Mouse (Mus musculus) heart, adult 8-10 months (tissue): Measurements from ENCODE around the gene Nup210. TPM values are rescaled to one million over a fixed set of nuclear protein-coding genes. Genes with fewer than 3 reads are reported as not detected.
"Not testable (repeated sequence)": the region's sequence is repeated elsewhere in the genome, so short reads cannot be mapped to it uniquely, and the experiment has no call there.

Experiments used
- DNase-seq: peaks from one replicate; pipeline ENCODE4 v3.0.0; 2022; ENCODE audit warnings: low spot score
- total RNA-seq, 4 experiments: library from RNA; stranded (reverse); gene quantifications; 2 replicates each; pipeline ENCODE4 v1.2.4; 2022

Gene Nup210
- total RNA-seq, 4 experiments from 2014 or later, result 2.9 to 5.5 (median 3.2) TPM

DNA sequence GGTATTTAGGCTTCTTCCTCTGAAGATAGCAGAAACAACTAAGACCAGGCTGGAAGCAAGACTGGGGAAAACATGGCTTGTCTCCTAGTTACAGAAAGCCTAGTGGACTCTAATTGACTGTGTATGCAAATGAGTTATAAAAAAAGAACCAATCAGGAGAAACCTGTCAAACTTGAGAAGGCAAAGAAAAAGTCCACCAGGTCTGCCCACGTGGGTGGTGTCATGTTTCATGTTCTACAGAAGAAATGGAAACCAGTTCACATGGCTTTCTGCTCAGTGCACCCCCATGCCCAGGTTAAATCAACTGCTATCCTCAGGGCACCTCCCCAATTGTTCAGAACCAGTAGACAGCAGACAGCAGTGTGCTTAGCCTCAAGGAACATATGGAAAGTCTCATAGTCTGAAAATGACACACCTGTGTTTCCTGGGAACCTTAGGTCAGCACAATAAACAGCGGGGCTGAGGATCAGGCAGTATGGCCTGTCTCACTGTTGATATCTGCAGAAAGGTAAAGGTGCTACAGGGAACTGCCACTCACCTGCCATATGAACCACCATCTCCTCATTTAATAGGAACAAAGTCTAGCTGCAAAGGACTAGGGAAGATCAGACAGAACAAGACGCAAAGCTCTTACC lies 11.7 kb downstream of the Nup210 start:
- DNase-seq, result no peak

GRCm38 (mm10) chr6:91103421-91103820 lies 13.2 kb downstream of the Nup210 start:
- DNase-seq, result not testable (repeated sequence)

DNA sequence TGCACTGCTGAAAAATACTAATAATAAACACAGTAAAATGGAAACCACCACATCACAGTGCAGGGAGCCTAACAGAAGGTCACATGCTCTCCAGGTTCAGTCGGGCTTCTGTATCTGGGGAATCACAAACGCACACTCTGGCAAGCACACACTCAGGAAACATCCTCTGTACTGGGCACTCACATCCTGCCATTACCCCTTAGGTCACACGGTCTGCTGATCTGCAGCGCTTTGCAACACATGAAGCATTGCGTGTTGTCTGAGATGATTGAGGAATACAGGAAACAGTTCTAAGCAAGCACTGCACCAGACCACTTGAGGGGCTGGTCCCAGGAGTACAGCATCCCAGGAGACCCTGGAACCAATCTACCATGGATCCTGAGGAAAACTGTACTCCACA lies 16.0 kb downstream of the Nup210 start:
- DNase-seq, result no peak

DNA sequence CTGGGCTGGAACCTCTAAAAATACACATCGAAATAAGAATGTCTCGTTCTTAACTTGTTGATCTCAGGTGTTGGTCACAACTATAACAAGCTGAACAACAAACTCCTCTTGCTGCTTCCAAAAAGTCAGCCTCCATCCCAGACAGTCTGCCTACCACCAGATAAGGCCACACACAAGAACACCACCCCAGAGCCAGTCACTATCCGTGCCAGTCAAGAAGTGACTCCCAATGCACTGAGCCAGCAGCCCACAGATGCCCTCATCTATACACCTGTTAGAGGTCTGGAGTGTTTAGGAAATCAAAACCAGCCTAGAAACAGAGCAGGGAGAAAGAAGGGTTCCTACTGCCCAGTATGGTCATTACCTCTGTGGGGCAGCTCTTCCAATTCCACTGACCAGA lies 18.8 kb downstream of the Nup210 start:
- DNase-seq, result no peak

GRCm38 (mm10) chr6:91095072-91095601 lies 21.5 kb downstream of the Nup210 start:
- DNase-seq, result no peak

GRCm38 (mm10) chr6:91092216-91092899 lies 24.3 kb downstream of the Nup210 start:
- DNase-seq, result no peak

DNA sequence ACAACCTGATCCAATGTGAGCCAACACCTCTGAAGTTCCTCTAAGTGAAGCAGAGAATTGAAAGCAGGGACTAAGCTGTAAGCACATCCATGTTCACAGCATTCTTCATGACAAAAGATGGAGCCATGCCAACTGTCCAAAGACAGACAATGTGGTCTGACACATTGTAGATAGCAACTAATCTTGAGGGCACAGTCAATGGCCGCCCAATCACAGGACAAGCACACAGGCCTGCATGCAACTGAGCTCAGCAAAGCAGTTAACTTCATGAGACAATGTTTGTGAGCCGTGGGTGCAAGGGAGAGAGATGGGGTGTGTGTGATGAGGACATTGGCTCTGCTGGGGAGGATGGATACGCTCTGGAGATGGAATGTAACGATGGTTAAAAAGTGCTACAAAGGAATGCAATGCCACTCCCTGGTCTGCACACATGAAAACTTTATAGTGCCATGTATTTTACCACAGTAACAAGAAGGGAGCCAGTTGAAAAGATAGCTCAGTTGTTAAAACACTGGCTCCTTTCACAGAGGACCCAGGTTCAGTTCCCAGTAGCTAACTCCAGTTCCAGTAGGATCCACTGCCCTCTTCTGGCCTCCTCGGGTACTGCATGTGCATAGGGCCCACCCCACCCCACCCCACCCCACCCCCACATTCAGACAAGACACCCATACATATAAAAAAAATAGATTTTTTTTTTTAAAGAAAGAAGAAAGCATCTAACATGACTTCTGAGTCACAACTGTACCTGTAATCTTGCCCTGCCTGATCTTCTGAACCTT lies 31.3 kb downstream of the Nup210 start:
- DNase-seq, result no peak

DNA sequence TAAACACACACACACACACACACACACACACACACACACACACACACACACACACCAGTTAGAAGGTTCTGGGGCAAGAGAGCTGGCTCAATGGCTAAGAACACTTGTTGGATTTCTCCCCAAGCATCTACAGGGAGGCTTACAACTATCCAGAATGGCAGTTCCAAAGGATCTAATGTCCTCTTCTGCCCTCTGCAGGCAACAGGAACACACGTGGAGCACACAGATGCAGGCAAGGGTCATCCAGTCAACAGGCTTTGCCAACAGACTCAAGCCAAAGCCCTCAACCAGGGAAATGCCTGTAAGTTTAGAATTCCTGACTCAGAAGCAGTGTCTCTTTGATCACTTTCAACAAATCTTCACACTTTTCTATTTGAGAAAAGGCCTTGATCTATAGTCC lies 36.6 kb downstream of the Nup210 start:
- no peak for DNase-seq

- peak; percentile 62 for DNase-seq
Measured at GRCm38 (mm10) chr6:91076249-91076648, 40.4 kb downstream of the Nup210 start.

- DNase-seq, result no peak
Measured at GRCm38 (mm10) chr6:91068511-91068910, 48.1 kb downstream of the Nup210 start.

DNA sequence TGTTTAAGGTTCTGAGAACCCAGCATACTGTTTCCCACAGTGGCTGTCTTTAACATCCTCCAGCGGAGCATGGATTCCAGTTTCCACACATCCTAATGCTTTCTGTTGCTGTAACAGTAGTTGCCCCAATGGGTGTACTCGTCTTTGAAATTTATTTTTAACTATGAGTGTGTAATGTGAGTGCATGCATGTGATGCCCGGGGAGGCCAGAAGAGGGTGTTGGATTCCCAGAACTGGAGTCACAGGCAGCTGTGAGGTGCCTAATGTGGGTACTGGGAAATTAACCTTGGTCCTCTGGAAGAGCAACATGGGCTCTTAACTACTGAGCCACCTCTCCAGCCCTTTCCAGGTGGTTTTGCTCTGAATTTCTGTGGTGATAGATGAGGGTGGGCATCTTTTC lies 49.6 kb downstream of the Nup210 start:
- no peak for DNase-seq

DNA sequence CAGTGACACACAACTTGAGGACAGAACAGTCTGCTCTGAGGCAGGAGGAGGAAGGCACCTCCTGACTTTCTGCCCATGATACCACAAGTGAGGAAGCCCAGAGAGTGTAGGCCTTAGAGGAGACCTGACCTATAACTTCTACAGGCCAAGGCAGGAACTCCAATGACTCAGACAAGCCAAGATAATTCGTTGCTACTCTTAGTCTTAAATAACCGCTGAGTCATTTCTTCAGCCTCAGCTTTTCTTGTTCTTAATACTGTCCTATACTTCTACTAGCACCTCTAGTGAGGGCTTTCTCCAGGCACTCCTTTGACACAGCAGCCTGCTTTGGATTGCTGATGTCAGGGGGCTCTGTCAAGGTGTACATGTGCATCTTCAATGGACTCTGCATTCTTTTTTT lies 55.3 kb downstream of the Nup210 start:
- no peak for DNase-seq

GRCm38 (mm10) chr6:91059711-91060110 lies 56.9 kb downstream of the Nup210 start:
- peak; percentile 17 for DNase-seq

GRCm38 (mm10) chr6:91057989-91058388 lies 58.6 kb downstream of the Nup210 start:
- DNase-seq, result no peak

DNA sequence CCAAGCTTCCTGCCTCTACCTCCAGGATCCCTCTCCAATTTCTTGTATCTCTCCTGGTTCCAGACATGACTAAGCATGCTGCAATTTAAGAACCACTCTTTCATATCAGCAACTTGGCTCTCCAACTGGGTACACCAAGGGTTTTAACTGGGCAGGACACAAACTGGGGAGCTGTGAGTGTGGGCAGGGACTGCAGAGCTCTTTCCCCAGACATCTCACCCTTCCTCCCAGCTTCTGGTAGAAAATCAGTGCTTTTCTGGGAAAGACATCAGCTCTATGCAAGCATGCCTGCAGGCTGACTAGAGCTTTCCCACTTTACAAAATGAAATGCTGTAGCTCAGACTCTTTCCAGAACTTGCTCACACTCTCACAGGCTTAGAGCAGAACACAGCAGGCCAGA lies 60.3 kb downstream of the Nup210 start:
- no peak for DNase-seq

- no peak for DNase-seq
Measured at GRCm38 (mm10) chr6:91052572-91052971, 64.1 kb downstream of the Nup210 start.

DNA sequence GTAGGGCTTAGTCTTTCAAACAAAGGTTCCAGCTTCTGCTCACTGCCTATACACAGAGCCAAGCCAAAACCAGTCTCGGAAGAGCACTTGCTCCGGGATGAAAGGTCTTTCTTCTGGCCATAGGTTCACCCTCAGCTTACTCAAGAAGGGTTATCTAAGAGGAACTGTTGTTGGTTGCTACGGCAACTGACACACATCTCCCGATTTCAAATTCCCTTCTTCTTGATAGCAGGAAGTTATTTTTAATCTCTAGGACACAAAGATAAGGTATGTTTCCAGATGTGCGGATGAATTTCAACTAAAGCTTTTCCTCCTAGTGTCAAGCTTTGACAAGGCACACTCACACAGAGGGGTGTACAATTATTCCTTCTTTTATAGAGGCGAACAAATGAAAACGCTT lies 68.6 kb downstream of the Nup210 start:
- DNase-seq, result no peak

- no peak for DNase-seq
Measured at GRCm38 (mm10) chr6:91047434-91047833, 69.2 kb downstream of the Nup210 start.

DNA sequence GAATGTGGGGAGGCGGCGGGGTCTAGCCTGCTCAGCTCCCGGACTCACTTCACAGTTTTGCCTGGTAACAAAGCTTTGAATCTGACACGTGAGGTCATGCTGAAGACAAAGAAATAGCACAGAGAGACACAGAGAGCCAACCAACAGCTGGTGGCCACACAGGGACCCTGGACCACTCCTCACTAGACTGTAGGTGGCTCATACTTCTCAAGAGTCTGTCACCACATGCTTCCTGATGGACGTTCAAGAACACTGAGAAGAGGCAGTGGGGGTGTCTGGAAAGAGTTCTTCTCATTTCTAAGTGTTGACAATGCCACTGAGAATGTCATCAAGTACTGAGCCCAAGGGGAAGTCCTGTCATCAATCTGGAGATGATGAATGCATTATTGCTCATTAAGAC lies 70.4 kb downstream of the Nup210 start:
- DNase-seq, result no peak

- DNase-seq, result no peak
Measured at GRCm38 (mm10) chr6:91044628-91045331, 71.8 kb downstream of the Nup210 start.

DNA sequence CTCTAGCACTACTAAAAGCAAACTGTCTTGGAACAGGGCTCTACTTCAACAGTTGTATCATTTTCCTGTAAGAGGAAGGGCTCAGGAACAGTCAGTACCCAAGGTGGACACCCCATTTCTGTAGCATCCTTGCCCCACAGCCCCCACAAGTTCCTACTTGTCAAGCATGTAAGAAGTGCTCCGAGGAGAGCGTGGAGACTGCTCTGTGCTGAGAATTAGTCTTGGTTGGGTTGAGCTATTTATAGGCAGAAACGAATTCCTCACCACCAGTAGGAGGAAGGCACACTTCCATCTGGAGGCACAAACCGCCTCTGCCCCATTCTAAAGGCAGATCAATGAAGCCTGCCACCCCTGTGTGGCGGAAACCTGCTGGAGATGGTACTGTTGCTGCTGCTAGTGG lies 75.3 kb downstream of the Nup210 start:
- DNase-seq, result no peak

DNA sequence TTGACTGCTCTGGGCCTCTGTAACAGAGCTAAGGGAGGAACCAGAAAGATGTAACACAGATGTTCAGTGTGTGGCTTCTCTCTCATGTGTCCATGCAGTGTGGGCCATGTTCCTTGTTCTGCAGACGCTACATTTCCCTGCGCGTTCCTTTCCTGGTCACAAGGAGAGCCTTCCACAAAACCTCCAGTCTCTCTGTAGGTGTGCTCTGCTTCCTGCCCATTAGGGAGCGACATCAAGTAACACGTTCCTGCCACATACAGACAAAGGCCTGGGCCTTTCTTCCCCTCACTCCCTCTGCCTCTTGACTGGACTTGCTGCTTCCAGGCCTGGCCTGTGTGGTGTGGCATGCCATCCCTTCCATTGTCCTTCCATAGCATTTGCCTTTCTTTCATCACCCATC lies 88.4 kb downstream of the Nup210 start:
- DNase-seq, result no peak
